Mouse (Mus musculus) thymus, adult 2 months (tissue): Measurements from ENCODE around the gene 1810009A15Rik. TPM values are rescaled to one million over a fixed set of nuclear protein-coding genes. Genes with fewer than 3 reads are reported as not detected.

Source experiments
- DNase-seq: peaks from one replicate; pipeline ENCODE4 v3.0.0; 2021
- H3K27ac ChIP-seq: fragments of 200-500 bp; 2 replicates; pipeline ENCODE4 v1.5.1; 2012; ENCODE audit warnings: low read length, control low read depth; ENCODE audit not compliant: control insufficient read depth, insufficient read depth
- H3K27me3 ChIP-seq: fragments of 200-500 bp; 2 replicates; pipeline ENCODE4 v1.6.1; 2012; ENCODE audit warnings: mild to moderate bottlenecking, low read length, moderate library complexity, mixed read lengths; ENCODE audit not compliant: control insufficient read depth, insufficient read depth
- H3K36me3 ChIP-seq: fragments of 200-500 bp; 2 replicates; pipeline ENCODE4 v1.6.1; 2012; ENCODE audit warnings: mild to moderate bottlenecking, low read length, moderate library complexity; ENCODE audit not compliant: control insufficient read depth, insufficient read depth
- H3K4me1 ChIP-seq: fragments of 200-500 bp; replicated peaks from 2 replicates; pipeline ENCODE4 v1.6.1; 2012; ENCODE audit warnings: low read length; ENCODE audit not compliant: control insufficient read depth, insufficient read depth
- H3K4me3 ChIP-seq: fragments of 200-500 bp; 2 replicates; pipeline ENCODE4 v1.5.1; 2012; ENCODE audit warnings: mild to moderate bottlenecking, low read length, control low read depth, moderate library complexity; ENCODE audit not compliant: control insufficient read depth, insufficient read depth
- CTCF ChIP-seq: fragments of 200-500 bp; IDR thresholded peaks from 2 replicates; pipeline ENCODE4 v1.5.1; 2012; ENCODE audit warnings: mild to moderate bottlenecking, control low read depth, low read length, moderate library complexity, borderline replicate concordance; ENCODE audit not compliant: control insufficient read depth, poor library complexity, insufficient read depth; ENCODE audit errors: extremely low read depth
- POLR2A ChIP-seq: fragments of 200-500 bp; IDR thresholded peaks from 2 replicates; pipeline ENCODE4 v1.6.1; 2012; ENCODE audit warnings: mild to moderate bottlenecking, low read length, control low read depth, moderate library complexity; ENCODE audit not compliant: control insufficient read depth, poor library complexity, insufficient read depth; ENCODE audit errors: extremely low read depth
- WGBS: fragments of 180-500 bp; shearing (Covaris S2); methylation state at CpG from one replicate; pipeline ENCODE4 v1.1.7; 2018; 5-methylcytosine and 5-hydroxymethylcytosine counted together
- polyA plus RNA-seq: library from polyadenylated mRNA; depleted of rRNA; stranded (reverse); fragments of >200 nt; gene quantifications from 2 replicates; pipeline ENCODE4 v1.2.3, GENCODE M21; 2012

Gene 1810009A15Rik
- polyA plus RNA-seq, 1 experiment, result 19.1 TPM

DNA sequence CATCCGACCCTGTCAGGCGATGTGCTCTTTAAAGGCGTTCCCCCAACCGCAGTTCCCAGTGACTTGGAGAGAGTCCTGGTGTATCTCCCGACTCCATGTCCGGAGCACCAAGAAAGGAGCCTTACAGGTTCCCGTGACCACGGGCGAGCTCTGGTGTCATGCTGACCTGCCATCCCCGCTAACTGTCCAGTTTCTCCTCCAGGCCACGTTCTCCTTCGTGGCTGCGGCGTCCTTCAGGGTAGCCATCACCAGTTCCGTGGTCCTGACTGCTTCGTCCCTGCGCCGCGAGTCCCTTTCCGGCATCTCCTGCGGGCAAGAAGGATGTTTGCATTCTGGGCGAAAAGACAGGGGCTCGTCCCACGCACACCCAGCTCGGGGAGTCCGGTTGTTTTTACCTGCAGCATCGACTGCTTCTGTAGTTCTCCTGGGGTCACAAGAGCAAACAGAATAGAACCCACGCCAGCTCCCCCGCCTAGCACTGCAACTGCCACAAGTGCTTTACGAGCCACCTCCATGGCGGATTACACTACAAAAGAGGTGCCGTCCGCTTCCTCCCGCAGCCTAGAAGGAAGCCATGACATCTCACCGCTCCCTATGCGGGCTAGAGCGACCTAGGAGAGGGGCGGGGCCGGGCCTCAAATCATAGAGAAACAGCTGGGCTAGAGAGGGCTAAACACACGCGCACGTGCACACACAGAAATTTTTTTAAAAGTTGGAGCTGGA, 8.2 kb upstream of the 1810009A15Rik start, which contains the start of gene Uqcc3:
TSS of gene Uqcc3 (minus strand) at position 613 of the 723 bp plus-strand sequence.
- Histone ChIP-seq H3K27ac (peak within 1 kb of the TSS; percentile 66), H3K27me3 (no peaks in the 10 kb centered on the region), H3K4me3 (peak within 1 kb of the TSS; percentile 95), H3K4me1 (peaks cover 5% of the 10 kb centered on the region), H3K36me3 (no peaks in the 10 kb centered on the region)
- TF ChIP-seq CTCF (no peak), POLR2A (peak; percentile 93)
- DNase-seq, result peak; percentile 93
- WGBS, result under 1% methylated on average over 42 of the region's 42 CpGs

DNA sequence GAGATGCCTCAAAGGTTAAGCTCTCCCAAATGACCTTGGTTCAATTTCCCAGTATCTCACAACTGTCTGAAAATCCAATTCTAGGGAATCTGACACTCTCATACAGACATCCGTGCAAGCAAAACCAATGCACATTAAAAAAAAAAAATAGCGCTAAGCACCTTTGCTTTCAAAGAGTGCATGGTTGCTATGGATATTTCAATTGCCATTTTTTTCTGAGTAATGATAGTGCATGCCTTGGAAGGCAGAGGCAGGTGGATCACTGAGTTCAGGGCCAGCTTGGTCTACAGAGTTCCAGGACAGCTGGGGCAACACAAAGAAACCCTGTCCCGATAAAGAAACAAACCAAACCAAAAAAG, 7.6 kb upstream of the 1810009A15Rik start:
- Histone ChIP-seq H3K4me3 (no peak overlapping the region), H3K27me3 (no peaks in the 10 kb centered on the region), H3K4me1 (peaks cover 5% of the 10 kb centered on the region), H3K27ac (no peak overlapping the region), H3K36me3 (no peaks in the 10 kb centered on the region)
- WGBS, result 2% methylated on average over 3 of the region's 3 CpGs
- DNase-seq, result no peak
- TF ChIP-seq CTCF (no peak), POLR2A (no peak)

DNA sequence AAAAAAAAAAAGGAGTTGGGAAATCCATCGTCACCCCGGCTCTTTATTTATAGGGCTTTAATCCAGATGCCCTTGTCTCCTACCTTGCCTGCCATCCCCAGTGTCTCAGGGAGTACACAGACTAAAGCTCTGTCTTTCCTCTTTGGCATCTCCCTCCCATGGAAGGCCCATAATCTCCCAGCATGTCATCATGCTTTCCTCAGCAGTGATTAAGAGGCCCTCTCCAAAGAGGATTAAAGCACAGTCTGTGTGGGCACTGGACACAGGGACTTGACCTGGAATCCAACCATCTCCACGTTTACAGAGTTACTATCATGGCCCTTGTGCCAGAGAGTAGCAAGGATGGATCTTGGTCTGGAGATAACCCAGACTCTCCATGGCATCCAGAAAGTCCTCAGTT, 5.0 kb upstream of the 1810009A15Rik start, which contains the start of the genes Lbhd1 and Gm49403:
TSS of gene Lbhd1 (plus strand) at position 117 of the 400 bp plus-strand sequence.
TSS of gene Gm49403 (plus strand) at position 315 of the 400 bp plus-strand sequence.
- H3K4me1 ChIP-seq, result peaks cover 10% of the 10 kb centered on the region
- TF ChIP-seq POLR2A (no peak), CTCF (no peak)
- H3K27ac ChIP-seq, result no peak within 1 kb of the TSS
- H3K27me3 ChIP-seq, result no peaks in the 10 kb centered on the region
- no peak within 1 kb of the TSS for H3K4me3 ChIP-seq
- DNase-seq, result no peak
- WGBS, result 78% methylated on average over 3 of the region's 3 CpGs
- H3K36me3 ChIP-seq, result no peaks in the 10 kb centered on the region

DNA sequence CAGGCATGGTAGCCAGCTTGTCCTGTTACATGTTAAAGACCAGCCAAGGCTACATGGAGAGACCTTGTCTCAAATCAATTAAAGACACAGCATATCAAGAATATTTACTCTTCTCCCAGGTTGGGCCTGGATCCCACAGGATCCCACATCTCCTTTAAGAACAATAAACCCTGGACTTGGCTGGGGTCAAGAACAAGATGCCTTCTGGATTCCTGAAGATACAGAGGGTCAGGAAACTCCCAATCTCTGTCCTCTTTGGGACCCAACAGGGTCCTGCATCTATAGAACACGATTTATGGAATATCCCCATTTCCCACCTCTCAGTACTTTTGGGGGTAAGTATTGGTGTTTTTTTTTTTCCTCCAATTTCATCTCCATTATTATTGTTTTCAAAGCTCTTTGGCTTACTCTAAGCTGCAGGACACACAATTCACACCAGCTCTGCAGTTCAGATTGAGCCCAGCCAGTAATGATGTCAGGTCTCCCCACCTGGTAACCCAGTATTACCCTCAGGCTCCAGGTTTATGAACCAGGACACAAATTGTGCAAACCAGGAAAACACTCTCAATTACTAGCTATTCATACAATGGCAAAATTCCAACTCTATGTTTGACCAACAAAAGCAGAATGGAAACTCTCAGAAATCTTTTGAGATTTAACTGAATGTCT, 1.6 kb upstream of the 1810009A15Rik start:
- no peaks in the 10 kb centered on the region for H3K27me3 ChIP-seq
- no peak overlapping the region for H3K4me3 ChIP-seq
- DNase-seq, result no peak
- H3K4me1 ChIP-seq, result peaks cover 8% of the 10 kb centered on the region
- WGBS, result 88% methylated on average over 1 of the region's 1 CpGs
- no peak overlapping the region for H3K27ac ChIP-seq
- no peak for TF ChIP-seq CTCF
- TF ChIP-seq POLR2A, result no peak
- H3K36me3 ChIP-seq, result peaks cover 6% of the 10 kb centered on the region

DNA sequence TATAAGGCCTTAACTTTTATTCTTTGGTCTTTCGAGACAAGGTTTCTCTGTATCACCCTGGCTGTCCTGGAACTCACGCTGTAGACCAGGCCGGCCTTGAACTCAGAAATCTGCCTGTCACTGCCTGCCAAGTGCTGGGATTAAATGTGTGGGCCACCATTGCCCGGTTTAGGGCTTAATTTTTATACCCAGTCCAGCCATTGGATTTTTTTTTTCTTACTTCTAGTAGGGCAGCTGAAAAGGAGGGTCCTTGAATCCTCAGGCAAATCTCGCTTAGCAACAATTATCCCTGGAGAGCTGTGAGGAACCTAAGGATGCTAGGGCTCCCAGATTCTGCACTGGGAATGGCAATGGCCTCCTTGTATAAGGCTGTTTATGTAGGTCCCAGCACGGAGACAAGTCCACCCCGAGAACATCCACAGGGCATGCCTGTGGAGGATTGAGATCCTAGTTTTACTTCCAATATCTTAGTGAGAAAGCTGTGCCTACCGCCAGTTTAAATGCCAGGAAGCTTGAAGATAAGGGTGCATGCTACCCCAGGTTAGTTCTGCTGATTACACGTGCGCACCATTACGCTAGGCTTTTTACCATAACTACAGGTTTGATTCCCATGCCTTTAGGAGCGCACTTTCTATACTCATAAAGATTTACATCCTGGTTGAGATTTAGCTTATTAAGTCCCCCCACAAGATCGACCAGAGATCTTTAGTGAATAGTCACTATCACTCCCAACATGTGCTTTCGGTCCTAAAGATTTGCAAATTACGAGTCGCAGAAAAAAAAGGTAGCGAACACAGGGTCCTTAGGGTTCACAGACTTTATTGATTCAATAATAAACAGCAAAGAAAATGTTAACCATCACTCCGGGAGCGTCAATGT, 829 bp upstream of the 1810009A15Rik start:
- peak overlapping the region; percentile 81 for H3K4me3 ChIP-seq
- no peaks in the 10 kb centered on the region for H3K27me3 ChIP-seq
- H3K4me1 ChIP-seq, result peaks cover 8% of the 10 kb centered on the region
- no peak overlapping the region for H3K27ac ChIP-seq
- 29% methylated on average over 19 of the region's 19 CpGs for WGBS
- H3K36me3 ChIP-seq, result peaks cover 6% of the 10 kb centered on the region
- no peak for TF ChIP-seq POLR2A
- DNase-seq, result no peak

DNA sequence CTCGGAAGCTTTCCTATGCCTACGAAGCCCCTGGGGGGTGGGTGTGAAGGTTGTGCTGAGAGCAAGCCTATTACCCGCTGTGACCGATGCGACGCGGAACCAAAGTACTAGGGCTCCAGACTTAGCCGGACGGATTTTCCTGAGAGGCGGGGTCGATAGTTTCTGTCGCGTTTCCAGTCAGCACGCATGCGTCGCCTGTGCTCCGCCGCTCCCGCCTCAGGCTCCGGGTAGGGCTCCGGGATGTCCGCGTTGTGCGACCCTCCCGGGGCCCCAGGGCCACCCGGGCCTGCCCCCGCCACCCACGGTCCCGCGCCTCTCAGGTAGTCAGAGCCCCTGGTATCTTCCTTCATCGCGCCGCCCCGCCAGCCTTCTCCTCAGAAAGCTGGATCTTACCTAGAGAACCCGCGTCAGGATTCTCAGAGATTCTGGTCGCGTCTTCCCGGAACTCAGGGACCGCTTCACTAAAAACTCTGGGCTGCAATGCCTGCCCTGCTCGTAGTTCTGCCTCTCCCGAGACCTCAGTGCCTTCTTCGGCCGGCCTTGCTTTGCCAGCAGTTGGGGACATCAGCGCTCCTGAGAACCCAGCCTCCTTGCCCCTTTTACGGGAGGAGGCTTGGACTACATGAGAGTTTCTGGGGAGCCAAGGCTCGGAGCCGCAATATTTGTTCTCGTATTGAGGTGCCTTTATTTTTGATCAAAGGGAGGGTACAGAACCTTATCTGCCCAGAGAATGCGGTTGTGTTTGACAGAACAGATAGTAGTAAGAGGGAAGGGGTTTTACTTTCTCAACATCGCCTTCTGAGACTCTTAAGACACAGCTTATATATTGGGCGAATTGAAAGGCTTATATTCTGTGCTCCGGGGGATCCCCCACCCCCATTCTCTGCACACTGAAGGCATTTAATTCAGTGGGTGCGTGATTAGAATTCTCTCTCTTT, 4.4 kb downstream of the 1810009A15Rik start, which contains the start of gene Ints5:
TSS of gene Ints5 (plus strand) at position 177 of the 938 bp plus-strand sequence.
- H3K4me3 ChIP-seq, result peak within 1 kb of the TSS; percentile 98
- H3K4me1 ChIP-seq, result peaks cover 16% of the 10 kb centered on the region
- H3K27me3 ChIP-seq, result no peaks in the 10 kb centered on the region
- H3K27ac ChIP-seq, result peak within 1 kb of the TSS; percentile 72
- H3K36me3 ChIP-seq, result peaks cover 9% of the 10 kb centered on the region
- TF ChIP-seq POLR2A, result peak; percentile 82
- TF ChIP-seq CTCF, result 0 out of 2 replicates have a peak, but pooled peaks have one; percentile 27
- 2% methylated on average over 54 of the region's 54 CpGs for WGBS
- DNase-seq, result peak; percentile 85
